Mouse (Mus musculus): ENCODE measurements around the gene Cd22. TPM values are rescaled to one million over a fixed set of nuclear protein-coding genes. Genes with fewer than 3 reads are reported as not detected.

Gene Cd22
- polyA plus RNA-seq, 1 experiment: 0.58 TPM

- DNase-seq (ENCODE audit: low spot score): no peak
Measured at GRCm38 (mm10) chr7:30820131-30820530, 60.0 kb downstream of the Cd22 start.

Other genes with a start within 250 kb of the Cd22 start
- gene Etv2, start 244.5 kb downstream of the Cd22 start, polyA plus RNA-seq (2012; rRNA removed): not detected in 2 replicates
- gene Rbm42, start 230.0 kb downstream of the Cd22 start, polyA plus RNA-seq (2012; rRNA removed): 58.5 and 64.1 TPM in 2 replicates
- 9.4 and 13.2 TPM in 2 replicates for gene Haus5, start 215.3 kb downstream of the Cd22 start, polyA plus RNA-seq (2012; rRNA removed)
- gene Pmis2, start 208.7 kb downstream of the Cd22 start, polyA plus RNA-seq (2012; rRNA removed): not detected in 2 replicates
- gene 2200002J24Rik, start 181.4 kb downstream of the Cd22 start, polyA plus RNA-seq (2012; rRNA removed): not detected in 2 replicates
- 0.03 TPM in 1 of 2 replicates, not detected in the other for gene Atp4a, start 168.1 kb downstream of the Cd22 start, polyA plus RNA-seq (2012; rRNA removed)
- gene Tmem147, start 150.8 kb downstream of the Cd22 start, polyA plus RNA-seq (2012; rRNA removed): 97.6 and 129 TPM in 2 replicates
- not detected in 2 replicates for gene Gapdhs, start 136.7 kb downstream of the Cd22 start, polyA plus RNA-seq (2012; rRNA removed)
- gene Sbsn, start 128.9 kb downstream of the Cd22 start, polyA plus RNA-seq (2012; rRNA removed): 17.9 and 21.2 TPM in 2 replicates
- gene Dmkn, start 116.6 kb downstream of the Cd22 start, polyA plus RNA-seq (2012; rRNA removed): 9.8 and 16.2 TPM in 2 replicates
- gene Krtdap, start 92.4 kb downstream of the Cd22 start, polyA plus RNA-seq (2012; rRNA removed): 29.5 and 47.2 TPM in 2 replicates
- gene Ffar2, start 56.6 kb downstream of the Cd22 start, polyA plus RNA-seq (2012; rRNA removed): 0.46 and 0.55 TPM in 2 replicates
- not detected in 2 replicates for gene Ffar3, start 24.2 kb downstream of the Cd22 start, polyA plus RNA-seq (2012; rRNA removed)
- gene Ffar1, start 18.8 kb downstream of the Cd22 start, polyA plus RNA-seq (2012; rRNA removed): not detected in 2 replicates
- 0.81 and 1.1 TPM in 2 replicates for gene Mag, start 34.5 kb upstream of the Cd22 start, polyA plus RNA-seq (2012; rRNA removed)
- not detected in 2 replicates for gene Hamp2, start 44.3 kb upstream of the Cd22 start, polyA plus RNA-seq (2012; rRNA removed)
- not detected in 2 replicates for gene Hamp, start 63.7 kb upstream of the Cd22 start, polyA plus RNA-seq (2012; rRNA removed)
- 109 and 118 TPM in 2 replicates for gene Usf2, start 76.5 kb upstream of the Cd22 start, polyA plus RNA-seq (2012; rRNA removed)
- gene Lsr, start 93.1 kb upstream of the Cd22 start, polyA plus RNA-seq (2012; rRNA removed): 38.0 and 38.9 TPM in 2 replicates
- gene Fam187b, start 93.4 kb upstream of the Cd22 start, polyA plus RNA-seq (2012; rRNA removed): 4.9 and 7.7 TPM in 2 replicates
- 103 and 107 TPM in 2 replicates for gene Fxyd5, start 162.1 kb upstream of the Cd22 start, polyA plus RNA-seq (2012; rRNA removed)
- 7.4 and 10.7 TPM in 2 replicates for gene Fxyd7, start 171.1 kb upstream of the Cd22 start, polyA plus RNA-seq (2012; rRNA removed)
- gene Fxyd1, start 176.9 kb upstream of the Cd22 start, polyA plus RNA-seq (2012; rRNA removed): 494 and 552 TPM in 2 replicates
- 16.0 and 17.8 TPM in 2 replicates for gene Lgi4, start 179.0 kb upstream of the Cd22 start, polyA plus RNA-seq (2012; rRNA removed)
- 445 and 558 TPM in 2 replicates for gene Fxyd3, start 196.4 kb upstream of the Cd22 start, polyA plus RNA-seq (2012; rRNA removed)
- gene Hpn, start 234.9 kb upstream of the Cd22 start, polyA plus RNA-seq (2012; rRNA removed): 2.2 and 2.7 TPM in 2 replicates
- gene Scn1b, start 246.7 kb upstream of the Cd22 start, polyA plus RNA-seq (2012; rRNA removed): 49.1 and 54.5 TPM in 2 replicates

Measured in urinary bladder, adult 2 months (tissue).